Mouse (Mus musculus): Measurements from ENCODE around the gene Ptprd. TPM values are rescaled to one million over a fixed set of nuclear protein-coding genes. Genes with fewer than 3 reads are reported as not detected.

Gene Ptprd
- total RNA-seq, 2 experiments from 2014 or later, result 8.9 to 9.2 TPM

DNA sequence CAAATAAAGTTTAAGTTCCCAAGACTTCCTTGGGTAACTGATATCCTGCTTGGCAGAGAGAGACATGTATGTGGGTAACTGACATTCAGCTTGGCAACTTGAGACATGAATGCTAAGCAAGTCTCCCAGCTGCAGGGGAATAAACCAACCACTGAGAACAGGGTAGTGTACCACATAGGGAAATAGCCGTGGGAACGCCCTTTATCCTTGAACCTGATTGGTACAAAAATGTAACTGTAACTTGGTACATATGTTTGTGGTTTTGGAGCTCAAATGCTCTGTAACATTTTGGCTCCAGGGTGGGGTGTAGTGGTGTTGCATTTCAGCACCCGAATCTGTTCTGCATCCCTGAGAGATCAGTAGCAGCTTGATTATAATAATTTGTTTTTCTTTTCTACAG lies 1444.8 kb downstream of the Ptprd start:
- intact Hi-C loops (cut with DNase I), result no loop called here
- DNase-seq (ENCODE audit: low spot score), result no peak

- intact Hi-C loops (cut with DNase I), result no loop called here
- DNase-seq (ENCODE audit: low spot score), result no peak
Measured at GRCm38 (mm10) chr4:76766429-76766828, 1445.3 kb downstream of the Ptprd start.

GRCm38 (mm10) chr4:76750709-76751108 lies 1461.1 kb downstream of the Ptprd start:
- no peak for DNase-seq (ENCODE audit: low spot score)
- intact Hi-C loops (cut with DNase I), result no loop called here

GRCm38 (mm10) chr4:76735831-76736230 lies 1475.9 kb downstream of the Ptprd start:
- intact Hi-C loops (cut with DNase I), result no loop called here
- no peak for DNase-seq (ENCODE audit: low spot score)

DNA sequence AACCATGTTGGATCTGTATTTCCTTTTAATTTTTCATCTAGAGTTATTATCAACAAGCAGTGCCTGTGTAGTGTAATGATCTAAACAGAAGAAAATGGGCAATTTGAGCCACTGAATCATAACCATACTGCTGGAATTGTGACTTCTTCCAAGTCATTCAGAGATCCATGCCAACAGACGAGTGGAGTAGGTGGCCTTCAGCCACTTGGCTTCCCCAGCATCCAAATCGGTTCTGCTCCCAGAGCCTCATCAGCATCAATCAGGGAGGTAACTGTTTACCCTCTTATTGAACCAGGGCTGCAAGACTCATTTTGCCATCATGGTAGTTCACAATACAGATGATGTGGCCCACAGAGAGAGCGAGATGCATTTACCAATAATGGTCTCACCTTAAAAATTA lies 1536.0 kb downstream of the Ptprd start:
- intact Hi-C loops (cut with DNase I), result no loop called here
- DNase-seq (ENCODE audit: low spot score), result no peak

GRCm38 (mm10) chr4:76673224-76673623 lies 1538.5 kb downstream of the Ptprd start:
- intact Hi-C loops (cut with DNase I), result no loop called here
- no peak for DNase-seq (ENCODE audit: low spot score)

GRCm38 (mm10) chr4:76672653-76673052 lies 1539.1 kb downstream of the Ptprd start:
- intact Hi-C loops (cut with DNase I), result no loop called here
- DNase-seq (ENCODE audit: low spot score), result no peak

- no peak for DNase-seq (ENCODE audit: low spot score)
- intact Hi-C loops (cut with DNase I), result no loop called here
Measured at GRCm38 (mm10) chr4:76661725-76662124, 1550.0 kb downstream of the Ptprd start.

DNA sequence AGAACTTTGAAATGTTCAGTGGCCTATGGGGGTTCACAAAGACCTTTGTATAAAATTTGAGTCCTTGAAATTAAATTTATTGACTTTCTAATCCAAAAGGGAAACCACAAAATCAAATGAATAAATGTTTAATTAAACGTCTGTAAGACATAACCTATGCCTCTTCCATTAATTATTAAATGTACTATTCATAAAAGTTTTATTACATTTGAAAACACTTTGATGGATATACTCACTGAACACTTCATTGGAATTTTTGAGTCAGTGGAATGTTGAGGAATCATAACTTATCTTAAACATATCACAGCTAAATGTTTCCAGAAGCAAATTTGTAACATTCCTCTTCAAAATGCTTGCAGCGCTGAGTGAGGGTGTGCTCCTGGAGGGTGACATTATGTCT lies 1551.6 kb downstream of the Ptprd start:
- DNase-seq (ENCODE audit: low spot score), result no peak
- intact Hi-C loops (cut with DNase I), result no loop called here

DNA sequence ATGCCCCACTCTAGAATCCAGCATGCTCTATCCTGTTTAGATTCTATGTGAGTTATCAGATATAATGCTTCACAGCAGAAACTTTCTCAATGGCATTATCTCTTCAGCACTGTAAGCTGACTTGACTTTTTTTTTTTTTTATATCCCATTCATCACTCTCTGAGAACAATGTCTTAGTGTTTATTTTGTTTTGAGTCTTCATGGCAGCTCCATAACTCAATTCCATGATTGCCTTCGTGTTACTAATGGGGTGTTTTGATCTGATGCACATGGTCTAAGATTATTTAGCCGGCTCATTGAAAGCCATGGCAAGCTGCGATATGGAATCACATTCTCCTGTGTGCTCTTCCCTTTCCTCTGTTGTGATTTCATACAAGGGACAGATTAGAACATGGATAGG lies 1555.0 kb downstream of the Ptprd start:
- no peak for DNase-seq (ENCODE audit: low spot score)
- intact Hi-C loops (cut with DNase I), result no loop called here

DNA sequence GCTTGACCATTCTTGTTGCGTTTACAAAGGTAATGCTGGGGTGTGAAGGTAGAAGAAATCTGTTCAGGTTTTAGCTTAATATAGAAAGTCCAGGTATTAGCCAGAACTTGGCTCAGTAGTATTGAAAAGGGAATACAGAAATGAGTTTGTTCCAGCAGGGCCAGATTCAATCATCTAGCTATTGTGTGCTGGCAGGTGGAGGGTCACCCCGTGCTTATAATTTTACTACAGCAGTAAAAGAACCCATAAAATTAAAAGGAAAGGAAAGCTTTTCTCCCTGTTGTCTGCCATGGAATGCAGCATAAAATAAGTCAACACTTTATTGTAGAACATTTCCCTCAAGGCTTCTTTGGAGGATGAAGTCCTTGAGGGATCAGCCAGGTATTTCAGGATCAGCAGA lies 1558.8 kb downstream of the Ptprd start:
- DNase-seq (ENCODE audit: low spot score), result no peak
- intact Hi-C loops (cut with DNase I), result no loop called here

DNA sequence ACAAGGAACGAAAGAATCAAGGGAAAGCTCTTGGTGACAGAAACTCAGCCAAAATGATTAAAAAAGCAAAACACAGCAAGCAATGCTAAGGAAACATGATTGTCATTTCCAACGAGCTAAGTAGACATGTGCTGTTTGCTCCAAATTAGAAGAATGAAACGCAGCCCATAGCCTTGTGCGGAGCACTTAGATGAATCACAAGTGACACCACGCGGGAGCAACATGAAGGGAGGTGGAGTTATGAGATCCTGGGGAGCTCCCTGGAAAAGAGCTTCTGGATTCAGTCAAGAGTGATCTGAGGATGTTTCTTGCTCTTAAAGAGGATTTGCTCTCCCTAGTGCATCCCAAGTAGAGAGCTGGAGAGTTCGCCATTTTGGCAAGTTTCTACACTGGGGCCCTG lies 1590.0 kb downstream of the Ptprd start:
- no peak for DNase-seq (ENCODE audit: low spot score)
- intact Hi-C loops (cut with DNase I), result no loop called here

DNA sequence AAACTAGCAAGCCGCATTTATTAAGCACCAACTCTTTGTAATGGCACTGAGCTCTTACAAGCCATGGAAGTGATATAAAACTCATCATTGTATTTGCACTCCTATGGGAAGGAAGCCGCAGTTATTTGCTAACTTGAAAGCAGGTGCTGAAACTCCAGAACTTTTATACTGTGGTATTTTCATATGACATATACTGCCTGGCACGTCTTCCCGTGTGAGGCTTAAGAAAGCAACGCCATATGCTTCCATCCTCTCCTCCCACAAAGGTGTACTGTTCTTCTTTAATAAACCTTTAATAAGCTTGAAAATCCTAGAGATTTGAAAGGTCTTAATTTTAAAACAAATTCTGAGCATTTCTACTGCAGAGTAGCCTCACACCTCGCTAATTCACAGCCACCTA lies 1595.1 kb downstream of the Ptprd start:
- intact Hi-C loops (cut with DNase I), result no loop called here
- DNase-seq (ENCODE audit: low spot score), result no peak

DNA sequence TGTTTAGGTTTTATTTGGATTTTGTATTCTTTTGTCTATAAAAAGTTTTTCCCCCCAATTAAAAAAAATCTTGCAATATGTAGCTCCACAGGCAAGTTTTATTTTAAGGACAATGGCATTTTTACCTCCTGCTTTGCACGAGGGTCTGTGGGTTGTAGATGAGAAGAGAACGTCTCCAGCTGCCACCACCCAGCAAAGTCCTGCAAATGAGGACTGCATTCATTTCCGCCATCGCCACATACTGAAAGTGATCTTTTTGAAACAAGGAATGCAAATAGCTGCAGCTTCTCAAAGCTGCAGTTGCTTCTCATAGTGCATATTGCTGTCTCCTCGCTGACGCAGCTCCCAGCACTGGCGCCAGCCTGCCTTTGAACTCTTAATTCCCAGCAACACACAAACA lies 1603.5 kb downstream of the Ptprd start:
- DNase-seq (ENCODE audit: low spot score), result no peak
- intact Hi-C loops (cut with DNase I), result no loop called here

- DNase-seq (ENCODE audit: low spot score), result no peak
- intact Hi-C loops (cut with DNase I), result no loop called here
Measured at GRCm38 (mm10) chr4:76606808-76607207, 1605.0 kb downstream of the Ptprd start.

DNA sequence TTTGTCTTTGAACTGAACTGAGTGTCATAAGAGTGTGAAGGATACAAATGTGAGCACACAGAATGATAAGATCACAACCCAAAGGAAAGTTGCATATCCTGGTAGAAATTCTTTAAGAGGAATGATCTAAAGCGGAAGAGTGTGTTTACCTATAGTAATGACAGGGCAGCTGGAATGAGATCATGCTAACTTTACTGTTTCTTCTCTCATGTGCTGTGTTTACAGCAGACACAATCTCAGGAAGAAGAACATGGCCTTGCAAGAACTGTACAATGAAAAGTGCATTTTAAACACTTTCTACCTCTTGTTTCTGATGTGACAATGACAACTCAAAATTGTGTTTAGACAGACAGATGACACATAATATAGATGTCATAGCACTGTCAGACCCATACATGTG lies 1621.0 kb downstream of the Ptprd start:
- no peak for DNase-seq (ENCODE audit: low spot score)
- intact Hi-C loops (cut with DNase I), result no loop called here

GRCm38 (mm10) chr4:76583025-76583424 lies 1628.7 kb downstream of the Ptprd start:
- intact Hi-C loops (cut with DNase I), result no loop called here
- DNase-seq (ENCODE audit: low spot score), result no peak

DNA sequence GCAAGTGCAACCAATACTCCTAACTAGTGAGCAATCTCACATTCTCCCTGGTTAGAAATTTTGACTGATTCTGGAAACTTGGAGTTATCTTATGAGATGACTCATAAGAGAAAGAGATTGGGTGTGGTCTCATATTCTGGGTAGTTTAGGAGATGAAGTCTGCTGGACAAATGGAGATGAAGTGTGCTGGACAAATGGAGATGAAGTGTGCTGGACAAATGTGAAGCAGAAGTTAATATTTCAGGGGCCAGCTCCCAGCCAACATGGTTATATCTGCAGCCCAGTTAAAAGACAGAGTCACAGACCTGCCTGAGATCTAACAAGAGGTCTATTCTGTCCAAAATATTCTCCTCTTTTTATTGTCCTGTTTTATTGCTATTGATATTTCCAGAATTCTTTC lies 1645.8 kb downstream of the Ptprd start:
- DNase-seq (ENCODE audit: low spot score), result no peak
- intact Hi-C loops (cut with DNase I), result no loop called here

DNA sequence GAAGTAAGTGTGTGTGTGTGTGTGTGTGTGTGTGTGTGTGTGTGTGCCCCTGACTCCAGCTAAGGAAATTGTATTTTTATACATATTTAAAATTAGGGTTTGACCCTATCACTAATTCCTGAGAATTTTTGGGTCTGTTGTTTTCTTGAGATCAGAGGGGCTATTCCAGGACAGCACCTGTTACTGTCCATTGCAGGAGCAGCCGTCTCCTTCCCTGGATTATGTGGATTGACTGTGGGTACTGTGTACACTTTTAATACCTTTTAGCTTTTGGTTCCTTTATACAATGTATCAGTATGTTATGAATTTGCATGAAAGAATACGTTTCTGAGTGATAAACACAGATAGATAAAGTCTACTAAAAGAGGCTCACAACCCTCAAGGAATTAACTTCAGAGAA lies 1670.0 kb downstream of the Ptprd start:
- intact Hi-C loops (cut with DNase I), result no loop called here
- no peak for DNase-seq (ENCODE audit: low spot score)

GRCm38 (mm10) chr4:76532926-76533325 lies 1678.8 kb downstream of the Ptprd start:
- DNase-seq (ENCODE audit: low spot score), result no peak
- intact Hi-C loops (cut with DNase I), result no loop called here

- DNase-seq (ENCODE audit: low spot score), result no peak
- intact Hi-C loops (cut with DNase I), result no loop called here
Measured at GRCm38 (mm10) chr4:76525281-76525680, 1686.5 kb downstream of the Ptprd start.

- intact Hi-C loops (cut with DNase I), result no loop called here
- DNase-seq (ENCODE audit: low spot score), result no peak
Measured at GRCm38 (mm10) chr4:76503279-76503601, 1708.5 kb downstream of the Ptprd start.

DNA sequence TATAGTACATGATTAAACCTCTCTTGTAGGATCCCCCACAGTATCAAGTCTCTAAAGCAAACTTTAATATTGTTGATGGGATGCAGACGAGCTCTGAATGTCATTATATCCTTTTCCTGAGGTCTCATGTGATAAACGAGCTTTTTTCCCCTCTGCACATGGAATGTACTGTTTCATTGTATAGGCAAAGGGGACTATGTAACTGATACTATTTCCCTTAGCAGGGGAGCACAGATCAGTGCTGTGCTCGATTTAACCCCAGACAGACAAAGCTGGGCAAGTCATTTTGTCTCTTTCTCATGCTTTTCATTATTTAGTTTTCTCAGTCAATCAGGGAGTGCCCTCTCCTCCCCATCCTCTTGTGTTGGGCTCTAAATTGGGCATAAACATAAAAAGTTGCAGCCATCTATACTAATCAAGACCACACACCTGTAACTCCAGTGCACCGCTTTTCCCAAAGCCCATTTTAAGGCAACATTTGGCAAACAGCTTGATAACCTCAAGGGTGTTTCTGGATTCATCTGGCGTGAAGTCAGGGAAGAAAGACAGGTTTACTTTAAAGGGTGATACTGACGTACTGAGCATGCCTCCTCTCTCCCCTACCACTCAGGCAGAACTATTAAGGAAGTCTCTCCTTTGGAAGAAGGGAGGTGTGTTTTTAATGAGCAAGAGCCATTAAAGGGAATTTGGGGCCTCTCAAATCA lies 1709.0 kb downstream of the Ptprd start:
- intact Hi-C loops (cut with DNase I), result no loop called here
- no peak for DNase-seq (ENCODE audit: low spot score)
